Mouse (Mus musculus): ENCODE measurements around the gene Kbtbd4. TPM values are rescaled to one million over a fixed set of nuclear protein-coding genes. Genes with fewer than 3 reads are reported as not detected.

Kbtbd4 gene
- polyA plus RNA-seq, 1 experiment: 28.2 TPM

- no peak for DNase-seq (ENCODE audit: extremely low spot score in 1 of 2, low spot score in 1 of 2)
These were observed 46.1 kb downstream of the Kbtbd4 start for GRCm38 (mm10) chr2:90950582-90951194.

- DNase-seq (ENCODE audit: extremely low spot score in 1 of 2, low spot score in 1 of 2): no peak
These were observed 48.9 kb downstream of the Kbtbd4 start for GRCm38 (mm10) chr2:90953461-90953860.

GRCm38 (mm10) chr2:90956053-90956452 lies 51.5 kb downstream of the Kbtbd4 start:
- peak; percentile 56 to 84 for DNase-seq (ENCODE audit: extremely low spot score in 1 of 2, low spot score in 1 of 2)

GRCm38 (mm10) chr2:90958856-90959255 lies 54.3 kb downstream of the Kbtbd4 start:
- DNase-seq (ENCODE audit: extremely low spot score in 1 of 2, low spot score in 1 of 2): no peak

GRCm38 (mm10) chr2:90960012-90960411 lies 55.5 kb downstream of the Kbtbd4 start:
- peak; percentile 69 to 76 for DNase-seq (ENCODE audit: extremely low spot score in 1 of 2, low spot score in 1 of 2)

Other genes with a start within 250 kb of the Kbtbd4 start
- 13.7 and 14.1 TPM in 2 replicates for gene Nup160, start 227.5 kb upstream of the Kbtbd4 start, polyA plus RNA-seq (2012; rRNA removed)
- gene Fnbp4, start 159.4 kb upstream of the Kbtbd4 start, polyA plus RNA-seq (2012; rRNA removed): 80.5 and 87.2 TPM in 2 replicates
- gene Agbl2, start 122.0 kb upstream of the Kbtbd4 start, polyA plus RNA-seq (2012; rRNA removed): 1.8 and 2.6 TPM in 2 replicates
- 137 and 149 TPM in 2 replicates for gene Mtch2, start 57.6 kb upstream of the Kbtbd4 start, polyA plus RNA-seq (2012; rRNA removed)
- 443 and 446 TPM in 2 replicates for gene C1qtnf4, start 18.9 kb upstream of the Kbtbd4 start, polyA plus RNA-seq (2012; rRNA removed)
- gene Ndufs3, start 87 bp downstream of the Kbtbd4 start, polyA plus RNA-seq (2012; rRNA removed): 216 and 222 TPM in 2 replicates
- 107 and 127 TPM in 2 replicates for gene Celf1, start 35.6 kb downstream of the Kbtbd4 start, polyA plus RNA-seq (2012; rRNA removed)
- gene Rapsn, start 130.9 kb downstream of the Kbtbd4 start, polyA plus RNA-seq (2012; rRNA removed): 1.1 and 1.7 TPM in 2 replicates
- 183 and 195 TPM in 2 replicates for gene Psmc3, start 149.3 kb downstream of the Kbtbd4 start, polyA plus RNA-seq (2012; rRNA removed)
- gene Slc39a13, start 165.7 kb downstream of the Kbtbd4 start, polyA plus RNA-seq (2012; rRNA removed): 53.8 and 54.3 TPM in 2 replicates
- 9.7 and 12.0 TPM in 2 replicates for gene Spi1, start 177.7 kb downstream of the Kbtbd4 start, polyA plus RNA-seq (2012; rRNA removed)
- gene Mybpc3, start 213.4 kb downstream of the Kbtbd4 start, polyA plus RNA-seq (2012; rRNA removed): 0.30 and 0.61 TPM in 2 replicates